Mouse (Mus musculus) heart, adult 2 months (tissue): Measurements from ENCODE around the gene Cmtm8.

ENCODE experiments used
- CTCF ChIP-seq: fragments of 200-600 bp; IDR thresholded peaks from 2 replicates; pipeline ENCODE4 v1.8.1; 2022; ENCODE audit warnings: antibody characterized with exemption, mild to moderate bottlenecking, moderate library complexity
- POLR2A ChIP-seq: fragments of 200-500 bp; IDR thresholded peaks from 2 replicates; pipeline ENCODE4 v1.6.1; 2011; ENCODE audit warnings: mild to moderate bottlenecking, low read depth, low read length, control low read depth; ENCODE audit not compliant: insufficient read depth

GRCm38 (mm10) chr9:114758801-114759200 lies 85.2 kb downstream of the Cmtm8 start:
- TF ChIP-seq POLR2A (no peak), CTCF (no peak)
